Mouse (Mus musculus) limb, embryonic 15.5 days (tissue): Measurements from ENCODE around the gene H2-Ob. TPM values are rescaled to one million over a fixed set of nuclear protein-coding genes. Genes with fewer than 3 reads are reported as not detected.

Source experiments
- ATAC-seq: fragments of 200-750 bp; cut with Nextera tagmentation; 2 replicates; pipeline ENCODE4 v1.8.0; 2017; ENCODE audit warnings: low read depth, moderate TSS enrichment; ENCODE audit not compliant: insufficient number of reproducible peaks, low FRiP score, low TSS enrichment
- H3K27ac ChIP-seq: fragments of 300-500 bp; sonication (generic); 2 replicates; pipeline ENCODE4 v1.5.1; 2015; ENCODE audit warnings: moderate library complexity, mild to moderate bottlenecking, inconsistent platforms
- H3K27me3 ChIP-seq: fragments of 300-500 bp; sonication (generic); 2 replicates; pipeline ENCODE4 v1.6.1; 2015; ENCODE audit warnings: inconsistent platforms
- H3K36me3 ChIP-seq: fragments of 300-500 bp; sonication (generic); 2 replicates; pipeline ENCODE4 v1.6.1; 2015; ENCODE audit warnings: inconsistent platforms
- H3K4me1 ChIP-seq: fragments of 300-500 bp; sonication (generic); 2 replicates; pipeline ENCODE4 v1.6.1; 2015; ENCODE audit warnings: inconsistent platforms
- H3K4me2 ChIP-seq: fragments of 300-500 bp; sonication (generic); 2 replicates; pipeline ENCODE4 v1.6.1; 2015; ENCODE audit warnings: mild to moderate bottlenecking, inconsistent platforms
- H3K4me3 ChIP-seq: fragments of 300-500 bp; sonication (generic); 2 replicates; pipeline ENCODE4 v1.5.1; 2015; ENCODE audit warnings: mild to moderate bottlenecking, inconsistent platforms
- H3K9ac ChIP-seq: fragments of 300-500 bp; sonication (generic); 2 replicates; pipeline ENCODE4 v1.6.1; 2015; ENCODE audit warnings: inconsistent platforms
- H3K9me3 ChIP-seq: fragments of 300-500 bp; sonication (generic); 2 replicates; pipeline ENCODE4 v1.6.1; 2016; ENCODE audit warnings: inconsistent platforms
- WGBS: fragments of 180-500 bp; shearing (Covaris S2); methylation state at CpG from one replicate; pipeline ENCODE4 v1.1.7; 2015; 5-methylcytosine and 5-hydroxymethylcytosine counted together
- polyA plus RNA-seq: library from polyadenylated mRNA; unstranded; fragments of >200 nt; fragmentation: Nextera tagmentation; extraction: Ambion mirVana; gene quantifications from 2 replicates; pipeline ENCODE4 v1.2.1, GENCODE M21; 2015

The H2-Ob gene
- polyA plus RNA-seq, 1 experiment from 2014 or later, result not detected

- 85% methylated on average over 16 of the region's 16 CpGs for WGBS
- no peaks in the 10 kb centered on the region for H3K36me3 ChIP-seq
- H3K27me3 ChIP-seq, result peaks cover 67% of the 10 kb centered on the region
- no peak overlapping the region for H3K4me3 ChIP-seq
- ATAC-seq, result no peak
- no peaks in the 10 kb centered on the region for H3K9me3 ChIP-seq
- no peak overlapping the region for H3K4me2 ChIP-seq
- peaks cover 22% of the 10 kb centered on the region for H3K4me1 ChIP-seq
- H3K27ac ChIP-seq, result no peak overlapping the region
- H3K9ac ChIP-seq, result no peak overlapping the region
Observed at GRCm38 (mm10) chr17:34200772-34201505, 37.8 kb upstream of the H2-Ob start.

- ATAC-seq, result no peak
- H3K4me2 ChIP-seq, result no peak overlapping the region
- WGBS, result 74% methylated on average over 7 of the region's 7 CpGs
- H3K4me1 ChIP-seq, result peaks cover 22% of the 10 kb centered on the region
- H3K4me3 ChIP-seq, result no peak overlapping the region
- no peaks in the 10 kb centered on the region for H3K36me3 ChIP-seq
- H3K27ac ChIP-seq, result no peak overlapping the region
- no peak overlapping the region for H3K9ac ChIP-seq
- no peaks in the 10 kb centered on the region for H3K9me3 ChIP-seq
- H3K27me3 ChIP-seq, result peaks cover 66% of the 10 kb centered on the region
Observed at GRCm38 (mm10) chr17:34201506-34202055, 37.1 kb upstream of the H2-Ob start.

GRCm38 (mm10) chr17:34202760-34203442 lies 35.8 kb upstream of the H2-Ob start:
- peak; percentile 46; the same call in 1 of the 2 replicates for ATAC-seq
- 81% methylated on average over 4 of the region's 4 CpGs for WGBS
- H3K36me3 ChIP-seq, result no peaks in the 10 kb centered on the region
- no peak overlapping the region for H3K9ac ChIP-seq
- H3K4me1 ChIP-seq, result peaks cover 14% of the 10 kb centered on the region
- H3K27me3 ChIP-seq, result peaks cover 56% of the 10 kb centered on the region
- H3K4me2 ChIP-seq, result no peak overlapping the region
- H3K27ac ChIP-seq, result no peak overlapping the region
- H3K4me3 ChIP-seq, result no peak overlapping the region
- no peaks in the 10 kb centered on the region for H3K9me3 ChIP-seq

- no peak for ATAC-seq
- H3K9ac ChIP-seq, result peak within 1 kb of the TSS; percentile 59
- peaks cover 9% of the 10 kb centered on the region for H3K4me1 ChIP-seq
- no peaks in the 10 kb centered on the region for H3K36me3 ChIP-seq
- H3K4me3 ChIP-seq, result peak within 1 kb of the TSS; percentile 72
- no peak within 1 kb of the TSS for H3K27ac ChIP-seq
- 76% methylated on average over 5 of the region's 5 CpGs for WGBS
- H3K4me2 ChIP-seq, result peak within 1 kb of the TSS; percentile 87
- peaks cover 54% of the 10 kb centered on the region for H3K27me3 ChIP-seq
- H3K9me3 ChIP-seq, result no peaks in the 10 kb centered on the region
Observed at GRCm38 (mm10) chr17:34203444-34203843, 35.3 kb upstream of the H2-Ob start, which contains the start of gene Tap2. Tap2 (plus strand) TSS chr17:34203527.

GRCm38 (mm10) chr17:34204303-34205010 lies 34.2 kb upstream of the H2-Ob start:
- Histone ChIP-seq H3K9me3 (no peaks in the 10 kb centered on the region), H3K4me1 (peaks cover 8% of the 10 kb centered on the region), H3K4me3 (peak overlapping the region; percentile 72), H3K4me2 (peak overlapping the region; percentile 87), H3K27me3 (peaks cover 54% of the 10 kb centered on the region), H3K36me3 (no peaks in the 10 kb centered on the region), H3K27ac (no peak overlapping the region), H3K9ac (peak overlapping the region; percentile 59)
- under 1% methylated on average over 44 of the region's 44 CpGs for WGBS
- no peak for ATAC-seq

GRCm38 (mm10) chr17:34205021-34205745 lies 33.5 kb upstream of the H2-Ob start:
- no peak for ATAC-seq

GRCm38 (mm10) chr17:34205746-34206176 lies 32.9 kb upstream of the H2-Ob start:
- Histone ChIP-seq H3K4me3 (no peak overlapping the region), H3K9ac (no peak overlapping the region), H3K27me3 (peaks cover 54% of the 10 kb centered on the region), H3K4me2 (no peak overlapping the region), H3K4me1 (peaks cover 8% of the 10 kb centered on the region), H3K27ac (no peak overlapping the region), H3K36me3 (no peaks in the 10 kb centered on the region), H3K9me3 (no peaks in the 10 kb centered on the region)
- no peak for ATAC-seq
- 28% methylated on average over 9 of the region's 9 CpGs for WGBS

More at GRCm38 (mm10) chr17:34205021-34205745, 33.5 kb upstream of the H2-Ob start:
- Histone ChIP-seq H3K27ac (no peak overlapping the region), H3K36me3 (no peaks in the 10 kb centered on the region), H3K4me2 (peak overlapping the region; percentile 87), H3K9ac (peak overlapping the region; percentile 59), H3K27me3 (peaks cover 54% of the 10 kb centered on the region), H3K4me3 (peak overlapping the region; percentile 72), H3K9me3 (no peaks in the 10 kb centered on the region), H3K4me1 (peaks cover 8% of the 10 kb centered on the region)
- WGBS, result 14% methylated on average over 18 of the region's 18 CpGs

GRCm38 (mm10) chr17:34206731-34207130 lies 32.0 kb upstream of the H2-Ob start:
- H3K4me1 ChIP-seq, result peaks cover 8% of the 10 kb centered on the region
- 85% methylated on average over 5 of the region's 5 CpGs for WGBS
- H3K4me3 ChIP-seq, result no peak overlapping the region
- no peaks in the 10 kb centered on the region for H3K9me3 ChIP-seq
- no peak overlapping the region for H3K27ac ChIP-seq
- H3K27me3 ChIP-seq, result peaks cover 60% of the 10 kb centered on the region
- ATAC-seq, result no peak
- H3K4me2 ChIP-seq, result no peak overlapping the region
- no peaks in the 10 kb centered on the region for H3K36me3 ChIP-seq
- no peak overlapping the region for H3K9ac ChIP-seq

GRCm38 (mm10) chr17:34207456-34207855 lies 31.2 kb upstream of the H2-Ob start:
- H3K36me3 ChIP-seq, result no peaks in the 10 kb centered on the region
- H3K4me1 ChIP-seq, result peaks cover 8% of the 10 kb centered on the region
- H3K4me3 ChIP-seq, result no peak overlapping the region
- peaks cover 67% of the 10 kb centered on the region for H3K27me3 ChIP-seq
- H3K9ac ChIP-seq, result no peak overlapping the region
- 56% methylated on average over 3 of the region's 3 CpGs for WGBS
- H3K27ac ChIP-seq, result no peak overlapping the region
- H3K4me2 ChIP-seq, result no peak overlapping the region
- no peak for ATAC-seq
- no peaks in the 10 kb centered on the region for H3K9me3 ChIP-seq

- Histone ChIP-seq H3K4me1 (peaks cover 8% of the 10 kb centered on the region), H3K4me2 (no peak overlapping the region), H3K27me3 (peaks cover 68% of the 10 kb centered on the region), H3K27ac (no peak overlapping the region), H3K9ac (no peak overlapping the region), H3K36me3 (no peaks in the 10 kb centered on the region), H3K9me3 (no peaks in the 10 kb centered on the region), H3K4me3 (no peak overlapping the region)
- 96% methylated on average over 9 of the region's 9 CpGs for WGBS
- no peak for ATAC-seq
Observed at GRCm38 (mm10) chr17:34207866-34208265, 30.8 kb upstream of the H2-Ob start.

GRCm38 (mm10) chr17:34208421-34208820 lies 30.3 kb upstream of the H2-Ob start:
- peaks cover 69% of the 10 kb centered on the region for H3K27me3 ChIP-seq
- WGBS, result 23% methylated on average over 10 of the region's 10 CpGs
- no peak overlapping the region for H3K4me3 ChIP-seq
- peaks cover 8% of the 10 kb centered on the region for H3K4me1 ChIP-seq
- no peak for ATAC-seq
- no peak overlapping the region for H3K4me2 ChIP-seq
- H3K36me3 ChIP-seq, result no peaks in the 10 kb centered on the region
- H3K9me3 ChIP-seq, result no peaks in the 10 kb centered on the region
- H3K9ac ChIP-seq, result no peak overlapping the region
- no peak overlapping the region for H3K27ac ChIP-seq
